Mouse (Mus musculus) ES-E14 (cell line): Measurements from ENCODE around the gene Dlgap4. TPM values are rescaled to one million over a fixed set of nuclear protein-coding genes. Genes with fewer than 3 reads are reported as not detected.

ENCODE experiments used
- DNase-seq: peaks from one replicate; pipeline ENCODE4 v3.0.0-alpha.2; 2013; ENCODE audit warnings: low read depth, low spot score
- H3K27ac ChIP-seq: 2 replicates; pipeline ENCODE4 v1.5.1; 2012; ENCODE audit warnings: low read depth, mild to moderate bottlenecking, low read length, moderate library complexity, mixed read lengths; ENCODE audit not compliant: poor library complexity, insufficient read depth, severe bottlenecking
- H3K36me3 ChIP-seq: 2 replicates; pipeline ENCODE4 v1.6.1; 2012; ENCODE audit warnings: mild to moderate bottlenecking, low read length, moderate library complexity, mixed read lengths; ENCODE audit not compliant: control insufficient read depth, poor library complexity, insufficient read depth, severe bottlenecking
- H3K4me1 ChIP-seq, 2 experiments: fragments of 150-350 bp in 1 of 2; sonication (generic) in 1 of 2; 2 replicates each; pipeline ENCODE4 v1.6.1; 2012; ENCODE audit warnings: low read length in 2 of 2, mild to moderate bottlenecking in 1 of 2, mixed read lengths in 1 of 2; ENCODE audit not compliant: control insufficient read depth in 2 of 2, insufficient read depth in 2 of 2, poor library complexity in 1 of 2
- H3K4me3 ChIP-seq, 2 experiments: fragments of 150-350 bp in 1 of 2; sonication (generic) in 1 of 2; 2 replicates each; pipeline ENCODE4 v1.5.1; 2012; ENCODE audit warnings: low read length in 2 of 2, low read depth in 1 of 2, mild to moderate bottlenecking in 1 of 2, mixed read lengths in 1 of 2; ENCODE audit not compliant: insufficient read depth in 1 of 2, poor library complexity in 1 of 2, severe bottlenecking in 1 of 2
- H3K9ac ChIP-seq: 2 replicates; pipeline ENCODE4 v1.6.1; 2012; ENCODE audit warnings: low read depth, mild to moderate bottlenecking, low read length, mixed read lengths; ENCODE audit not compliant: poor library complexity, insufficient read depth, severe bottlenecking
- H3K9me3 ChIP-seq: fragments of 150-350 bp; sonication (generic); 2 replicates; pipeline ENCODE4 v1.6.1; 2012; ENCODE audit warnings: low read depth, mild to moderate bottlenecking, low read length; ENCODE audit not compliant: control insufficient read depth, insufficient read depth
- CHD2 ChIP-seq: IDR thresholded peaks from 2 replicates; pipeline ENCODE4 v1.6.1; 2014; ENCODE audit warnings: mild to moderate bottlenecking, low read depth, low read length, inconsistent platforms
- HCFC1 ChIP-seq: IDR thresholded peaks from 2 replicates; pipeline ENCODE4 v1.6.1; 2012; ENCODE audit warnings: low read length, inconsistent platforms, borderline replicate concordance; ENCODE audit not compliant: insufficient read depth
- MAFK ChIP-seq: IDR thresholded peaks from 2 replicates; pipeline ENCODE4 v1.6.1; 2014; ENCODE audit warnings: mild to moderate bottlenecking, low read depth, low read length, inconsistent platforms; ENCODE audit not compliant: insufficient read depth
- ZC3H11A ChIP-seq: IDR thresholded peaks from 2 replicates; pipeline ENCODE4 v1.6.1; 2012; ENCODE audit warnings: low read depth, mild to moderate bottlenecking, inconsistent platforms, low read length, borderline replicate concordance
- ZNF384 ChIP-seq: IDR thresholded peaks from 2 replicates; pipeline ENCODE4 v1.6.1; 2012; ENCODE audit warnings: low read depth, low read length, inconsistent platforms
- in situ Hi-C, 2 experiments: fragments of 600-800 bp; cut with MboI; formaldehyde crosslinking; loops; one replicate each; pipeline ENCODE4 v1.15.1; 2025; ENCODE audit warnings: low sequenced_read_pairs in 2 of 2, inconsistent platforms in 1 of 2; ENCODE audit not compliant: unreplicated experiment in 2 of 2
- total RNA-seq: library from RNA; depleted of rRNA; stranded (reverse); fragments of 300-350 nt; gene quantifications from 2 replicates; pipeline ENCODE4 v1.2.3, GENCODE M21; 2012

Dlgap4 gene
- total RNA-seq, 1 experiment, result 28.8 TPM

DNA sequence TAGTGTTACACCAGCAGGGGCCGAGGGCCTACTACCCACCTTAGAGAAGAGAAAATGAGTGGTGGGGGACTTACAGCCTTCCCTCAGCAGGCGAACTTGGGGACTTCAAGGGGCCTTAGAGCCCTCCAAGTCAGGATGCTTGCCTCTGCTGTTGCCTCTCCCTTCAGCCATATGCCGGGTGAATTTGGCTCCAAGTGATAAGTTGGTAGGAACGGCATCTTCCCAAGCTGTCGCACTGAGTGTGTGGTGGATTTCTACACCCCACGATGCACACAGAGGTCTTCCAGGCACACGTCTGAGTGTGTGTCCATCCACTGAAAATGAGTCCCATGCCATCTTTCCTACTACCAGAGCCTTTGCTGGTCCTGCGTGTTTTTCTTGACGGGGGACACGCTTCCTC lies 49.7 kb downstream of the Dlgap4 start:
- Histone ChIP-seq H3K4me1 (peaks cover 0 to 9% of the 10 kb centered on the region in 2 experiments; a peak in 1 of 4 replicates), H3K4me3 (no peak overlapping the region), H3K9me3 (no peaks in the 10 kb centered on the region), H3K27ac (no peak overlapping the region), H3K9ac (no peak overlapping the region), H3K36me3 (peaks cover 12% of the 10 kb centered on the region; the same call in 1 of the 2 replicates)
- in situ Hi-C loops, result no loop called here
- TF ChIP-seq HCFC1 (no peak), CHD2 (no peak), ZNF384 (no peak), MAFK (no peak), ZC3H11A (no peak)
- no peak for DNase-seq

DNA sequence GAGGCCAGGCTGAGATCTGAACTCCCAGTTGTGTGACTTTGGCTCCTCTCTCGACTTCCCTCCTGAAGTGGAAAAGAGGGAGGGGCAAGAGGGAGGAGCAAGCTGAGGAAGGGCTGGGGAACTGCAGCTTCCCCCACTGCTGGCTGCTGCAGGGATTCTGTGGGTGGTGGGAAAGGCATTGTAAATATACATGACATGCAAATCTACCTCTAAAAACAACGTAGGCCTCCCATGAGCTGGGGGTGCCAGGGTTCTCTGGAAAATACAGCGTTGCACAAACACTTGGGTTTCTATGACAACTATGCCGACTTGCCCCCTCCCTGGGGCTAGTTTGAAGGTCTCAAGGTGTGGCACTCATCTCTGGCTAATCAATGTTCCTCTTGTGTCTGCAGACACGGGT lies 50.9 kb downstream of the Dlgap4 start:
- Histone ChIP-seq H3K27ac (no peak overlapping the region), H3K9me3 (no peaks in the 10 kb centered on the region), H3K9ac (no peak overlapping the region; the same call in 1 of the 2 replicates), H3K4me3 (no peak overlapping the region), H3K4me1 (peaks cover 2 to 7% of the 10 kb centered on the region in 2 experiments; a peak in 1 of 4 replicates), H3K36me3 (peaks cover 12% of the 10 kb centered on the region; the same call in 1 of the 2 replicates)
- in situ Hi-C loops, result no loop called here
- no peak for TF ChIP-seq ZNF384
- no peak for TF ChIP-seq HCFC1
- TF ChIP-seq CHD2, result no peak
- no peak for TF ChIP-seq MAFK
- no peak for TF ChIP-seq ZC3H11A
- no peak for DNase-seq

DNA sequence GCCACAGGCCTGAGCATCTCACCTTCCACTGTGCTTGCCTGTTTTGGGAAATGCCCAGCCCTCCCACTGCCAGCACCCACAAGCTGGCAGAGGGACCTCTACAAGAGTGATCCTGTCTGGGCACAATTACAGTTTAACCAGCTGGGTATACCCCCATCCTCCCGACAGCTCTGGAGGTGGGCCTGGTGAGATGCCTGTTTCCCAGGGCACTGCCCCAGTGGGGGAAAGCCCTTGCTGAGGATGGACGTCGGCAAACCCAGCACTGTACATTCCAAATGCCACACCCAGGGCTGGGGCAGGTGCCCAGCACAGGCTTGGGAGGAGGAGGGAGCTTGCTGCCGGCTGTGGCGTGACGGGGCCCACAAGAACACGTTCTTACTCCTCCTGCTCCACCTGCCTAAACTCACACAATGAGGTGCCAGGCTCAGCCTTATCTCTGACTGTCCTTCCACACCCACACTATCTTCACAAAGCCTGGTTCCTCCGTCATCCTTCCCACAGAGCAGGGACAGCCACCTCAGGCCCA lies 51.6 kb downstream of the Dlgap4 start:
- Histone ChIP-seq H3K4me3 (no peak overlapping the region), H3K4me1 (peaks cover 2 to 4% of the 10 kb centered on the region in 2 experiments; a peak in 1 of 4 replicates), H3K36me3 (peaks cover 12% of the 10 kb centered on the region; the same call in 1 of the 2 replicates), H3K9ac (no peak overlapping the region), H3K9me3 (no peaks in the 10 kb centered on the region), H3K27ac (no peak overlapping the region)
- in situ Hi-C loops, result no loop called here
- TF ChIP-seq CHD2 (no peak), MAFK (no peak), HCFC1 (no peak)
- DNase-seq, result no peak

DNA sequence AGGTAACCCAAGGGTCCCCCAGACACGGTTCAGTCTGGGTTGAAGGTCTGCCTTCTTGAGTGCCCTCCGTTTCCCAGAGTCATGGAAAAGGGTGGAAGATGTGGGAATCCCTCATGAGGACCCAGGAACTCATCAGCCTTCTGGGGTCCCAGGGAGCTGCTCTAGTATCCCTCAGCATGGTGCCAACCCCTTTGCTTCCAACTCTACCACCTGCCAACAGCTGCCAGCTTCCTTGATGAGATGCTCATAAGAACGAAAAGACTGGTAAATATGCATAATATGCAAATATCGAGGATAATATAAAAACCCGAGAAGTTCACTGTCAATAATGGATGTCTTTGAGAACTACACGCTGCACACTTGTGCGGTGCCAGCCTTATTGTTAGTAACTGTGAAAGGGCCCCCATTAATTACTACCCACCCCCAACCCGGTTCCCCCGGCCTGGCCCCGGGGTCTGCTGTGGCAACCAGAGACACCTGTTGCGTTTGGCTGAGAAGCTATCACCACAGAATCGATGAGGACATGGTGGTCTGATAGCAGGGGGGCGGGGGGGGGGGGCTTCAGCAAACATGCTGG lies 52.2 kb downstream of the Dlgap4 start:
- no peaks in the 10 kb centered on the region for H3K9me3 ChIP-seq
- no peak overlapping the region for H3K4me3 ChIP-seq
- H3K9ac ChIP-seq, result no peak overlapping the region
- no peak for TF ChIP-seq MAFK
- no peak for TF ChIP-seq ZC3H11A
- in situ Hi-C loops, result no loop called here
- H3K4me1 ChIP-seq, result peaks cover 2 to 4% of the 10 kb centered on the region in 2 experiments; a peak in 1 of 4 replicates
- DNase-seq, result no peak
- H3K27ac ChIP-seq, result no peak overlapping the region
- H3K36me3 ChIP-seq, result peaks cover 14% of the 10 kb centered on the region; the same call in 1 of the 2 replicates
